Mouse (Mus musculus) ES-Bruce4 (cell line): Measurements from ENCODE around the gene Urb1.

Source experiments
- CTCF ChIP-seq: IDR thresholded peaks from one replicate; pipeline ENCODE4 v1.8.1; 2011; ENCODE audit warnings: low read depth, low read length
- EP300 ChIP-seq: IDR thresholded peaks from 2 replicates; pipeline ENCODE4 v1.6.1; 2011; ENCODE audit warnings: low read depth, low read length; ENCODE audit not compliant: insufficient read depth
- POLR2A ChIP-seq: IDR thresholded peaks from one replicate; pipeline ENCODE4 v1.8.1; 2011; ENCODE audit warnings: low read length; ENCODE audit not compliant: insufficient read depth

DNA sequence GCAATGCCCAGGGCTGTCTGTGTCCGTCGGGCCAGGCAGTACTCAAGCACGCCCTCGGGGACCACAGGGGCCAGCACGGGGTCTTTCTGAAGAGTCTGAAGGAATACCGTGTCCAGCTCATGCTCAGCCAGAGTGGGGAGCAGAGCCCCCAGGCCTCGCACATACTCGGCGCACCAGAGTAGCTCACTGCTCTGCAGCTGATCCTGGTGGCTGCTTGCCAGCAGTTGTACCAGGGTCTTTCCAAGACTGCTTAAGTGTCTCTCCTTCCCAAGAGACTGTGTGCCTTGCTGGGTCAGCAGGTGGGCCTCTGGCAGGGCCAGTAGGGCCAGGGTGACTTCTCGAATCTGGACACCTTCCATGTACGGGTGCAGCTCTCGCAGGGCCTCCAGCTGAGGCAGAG lies 36.0 kb downstream of the Urb1 start:
- TF ChIP-seq CTCF (no peak), POLR2A (no peak), EP300 (no peak)
